Mouse (Mus musculus) E14TG2a.4 (cell line): ENCODE data around the gene Zdhhc18.

Source experiments
- CTCF ChIP-seq: conservative IDR thresholded peaks from 2 replicates; pipeline ENCODE4 v1.5.1; 2014; ENCODE audit warnings: low read length
- POU5F1 ChIP-seq: IDR thresholded peaks from 2 replicates; pipeline ENCODE4 v1.6.1; 2014; ENCODE audit warnings: low read length, borderline replicate concordance

GRCm38 (mm10) chr4:133615416-133615815, 34.5 kb downstream of the Zdhhc18 start:
- TF ChIP-seq CTCF (no peak), POU5F1 (no peak)
